Mouse (Mus musculus) cortical plate, adult 2 months (tissue): ENCODE results near the gene Ube2n.

Source experiments
- CTCF ChIP-seq: fragments of 200-500 bp; IDR thresholded peaks from 2 replicates; pipeline ENCODE4 v1.5.1; 2011; ENCODE audit warnings: mild to moderate bottlenecking, control low read depth, low read length; ENCODE audit not compliant: insufficient read depth; ENCODE audit errors: extremely low read depth
- POLR2A ChIP-seq: fragments of 200-500 bp; IDR thresholded peaks from 2 replicates; pipeline ENCODE4 v1.6.1; 2011; ENCODE audit warnings: mild to moderate bottlenecking, low read length, control low read depth; ENCODE audit not compliant: insufficient read depth; ENCODE audit errors: extremely low read depth

DNA sequence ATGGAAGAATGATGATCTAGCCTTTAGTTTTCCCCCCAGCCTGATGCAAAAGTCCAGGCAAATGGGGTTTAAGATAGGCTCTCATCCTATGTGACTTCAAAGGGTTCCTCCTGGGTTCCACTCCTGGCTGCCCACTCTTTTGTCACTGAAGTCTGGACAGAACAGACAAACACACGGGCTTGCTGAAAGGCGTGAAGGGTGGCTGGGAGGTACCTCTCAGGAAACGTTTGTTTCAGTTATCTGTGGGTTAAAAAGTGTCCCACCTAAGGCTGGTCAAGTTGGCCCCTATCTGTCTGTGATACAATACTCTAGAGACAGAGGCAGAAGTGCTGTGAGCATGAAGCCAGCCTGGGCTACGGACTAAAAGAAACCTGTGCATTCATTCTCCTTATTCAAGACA, 60.0 kb downstream of the Ube2n start:
- TF ChIP-seq CTCF (no peak), POLR2A (no peak)
